Mouse (Mus musculus) lung, postnatal 10 days (tissue): ENCODE measurements around the gene Rere.

Experiments
- DNase-seq: peaks from one replicate; pipeline ENCODE4 v3.0.0; 2021

Rere gene

GRCm38 (mm10) chr4:150393607-150394006 lies 112.2 kb downstream of the Rere start:
- no peak for DNase-seq

GRCm38 (mm10) chr4:150394091-150394490 lies 112.6 kb downstream of the Rere start:
- no peak for DNase-seq

- DNase-seq: peak; percentile 19
Observed at GRCm38 (mm10) chr4:150396339-150396738, 114.9 kb downstream of the Rere start.

- DNase-seq: peak; percentile 36
Observed at GRCm38 (mm10) chr4:150396826-150397620, 115.6 kb downstream of the Rere start.

GRCm38 (mm10) chr4:150399032-150399431 lies 117.6 kb downstream of the Rere start:
- DNase-seq: no peak

GRCm38 (mm10) chr4:150401830-150402607 lies 120.6 kb downstream of the Rere start:
- peak; percentile 43 for DNase-seq

GRCm38 (mm10) chr4:150402608-150402985 lies 121.2 kb downstream of the Rere start:
- no peak for DNase-seq

GRCm38 (mm10) chr4:150403941-150404340 lies 122.5 kb downstream of the Rere start:
- DNase-seq: no peak

- peak; percentile 61 for DNase-seq
Observed at GRCm38 (mm10) chr4:150404583-150404982, 123.1 kb downstream of the Rere start.

- no peak for DNase-seq
Observed at GRCm38 (mm10) chr4:150405786-150406185, 124.3 kb downstream of the Rere start.

- DNase-seq: no peak
Observed at GRCm38 (mm10) chr4:150406320-150406719, 124.9 kb downstream of the Rere start.

GRCm38 (mm10) chr4:150406821-150407220 lies 125.4 kb downstream of the Rere start:
- DNase-seq: no peak

- no peak for DNase-seq
Observed at GRCm38 (mm10) chr4:150414296-150414695, 132.8 kb downstream of the Rere start.

GRCm38 (mm10) chr4:150414759-150415158 lies 133.3 kb downstream of the Rere start:
- DNase-seq: no peak

GRCm38 (mm10) chr4:150415227-150415969 lies 134.0 kb downstream of the Rere start:
- peak; percentile 50 for DNase-seq

- DNase-seq: no peak
Observed at GRCm38 (mm10) chr4:150420576-150421263, 139.3 kb downstream of the Rere start.

- no peak for DNase-seq
Observed at GRCm38 (mm10) chr4:150426098-150426879, 144.8 kb downstream of the Rere start.

GRCm38 (mm10) chr4:150426880-150427476 lies 145.5 kb downstream of the Rere start:
- no peak for DNase-seq

- DNase-seq: no peak
Observed at GRCm38 (mm10) chr4:150428762-150429161, 147.3 kb downstream of the Rere start.

- no peak for DNase-seq
Observed at GRCm38 (mm10) chr4:150433827-150434574, 152.6 kb downstream of the Rere start.

GRCm38 (mm10) chr4:150435590-150435989 lies 154.1 kb downstream of the Rere start:
- no peak for DNase-seq
